In the genomic region with DNA sequence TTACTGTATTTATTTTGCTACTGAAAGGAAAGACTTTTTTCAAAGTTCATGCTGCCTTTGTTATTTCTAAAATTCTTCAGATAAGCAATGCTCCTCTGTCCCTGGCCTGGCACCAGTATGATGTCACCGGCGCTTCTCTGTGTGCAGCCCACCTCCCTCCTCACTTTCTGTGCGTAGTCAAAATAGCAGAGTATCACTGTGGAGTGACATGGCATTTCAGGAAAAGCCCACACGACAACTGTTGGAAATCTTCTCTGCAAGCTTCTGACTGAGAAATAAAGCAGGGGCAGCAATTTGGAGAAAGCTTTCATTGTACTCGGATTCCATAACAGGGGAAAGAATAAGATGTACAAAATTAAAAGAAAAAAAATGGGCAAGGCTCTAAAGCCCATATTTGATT, we compare ENCODE assay signal across 26 mouse cellular contexts.
"Had no signal": no experiment of that assay in that cellular context is flagged by ENCODE, and none has a peak within 500 bp of the region (broad histone marks: within the 10 kb centered on the region; RNA-seq: fewer than 3 reads in every experiment).

No protein-coding gene starts in this region.

- H3K4me1 ChIP-seq: kidney, embryonic 15.5 days; liver, embryonic 12.5 days had no signal

- H3K4me2 ChIP-seq: heart, embryonic 11.5 days; heart, embryonic 13.5 days; heart, embryonic 15.5 days; hindbrain, embryonic 13.5 days; kidney, embryonic 15.5 days; limb, embryonic 13.5 days; limb, embryonic 15.5 days; liver, embryonic 12.5 days had no signal

- H3K9ac ChIP-seq: forebrain, postnatal 0 days; heart, embryonic 13.5 days; heart, embryonic 15.5 days; hindbrain, embryonic 13.5 days; kidney, embryonic 15.5 days; limb, embryonic 13.5 days; limb, embryonic 15.5 days; liver, embryonic 12.5 days; liver, embryonic 14.5 days had no signal

- H3K4me3 ChIP-seq: heart, adult 2 months; heart, embryonic 13.5 days; heart, embryonic 15.5 days; hindbrain, embryonic 13.5 days; kidney, embryonic 15.5 days; limb, embryonic 13.5 days; limb, embryonic 15.5 days; liver, embryonic 12.5 days had no signal

- ATAC-seq: forebrain, postnatal 0 days; hindbrain, embryonic 16.5 days; intestine, embryonic 16.5 days; liver, embryonic 12.5 days had no signal

- H3K27ac ChIP-seq: heart, adult 2 months; heart, embryonic 13.5 days; heart, embryonic 15.5 days; hindbrain, embryonic 13.5 days; kidney, embryonic 15.5 days; kidney, postnatal 0 days; limb, embryonic 13.5 days; limb, embryonic 15.5 days; liver, embryonic 12.5 days; liver, embryonic 14.5 days had no signal

- DNase-seq: forebrain, postnatal 0 days; gastrocnemius, postnatal 14 days; gastrocnemius, postnatal 36 days; heart, adult 11 months; heart, adult 2 months; heart, postnatal 14 days; heart, postnatal 36 days; kidney, adult 11 months; kidney, adult 2 months; kidney, adult 9 months; kidney, postnatal 14 days; kidney, postnatal 36 days; layer of hippocampus, postnatal 36 days; left cerebral cortex, postnatal 4 days had no signal

- H3K9me3 ChIP-seq: heart, embryonic 13.5 days; heart, embryonic 15.5 days; hindbrain, embryonic 13.5 days; kidney, embryonic 15.5 days; limb, embryonic 13.5 days; limb, embryonic 15.5 days; liver, embryonic 12.5 days had no signal

- H3K36me3 ChIP-seq: heart, embryonic 13.5 days; heart, embryonic 15.5 days; hindbrain, embryonic 13.5 days; kidney, embryonic 15.5 days; limb, embryonic 13.5 days; limb, embryonic 15.5 days; liver, embryonic 12.5 days had no signal

- H3K27me3 ChIP-seq: heart, embryonic 13.5 days; heart, embryonic 15.5 days; hindbrain, embryonic 13.5 days; kidney, embryonic 15.5 days; limb, embryonic 13.5 days; limb, embryonic 15.5 days; liver, embryonic 12.5 days had no signal
